Mouse (Mus musculus) cortical plate, adult 2 months (tissue): ENCODE measurements at regions not wholly inside any gene's neighbourhood (a gene's known extent, or its start where the extent isn't known, plus 50 kb on each side); places are given as distances from the start of the nearest gene placed in this dataset.

Experiments used
- CTCF ChIP-seq: fragments of 200-500 bp; IDR thresholded peaks from 2 replicates; pipeline ENCODE4 v1.5.1; 2011; ENCODE audit warnings: mild to moderate bottlenecking, control low read depth, low read length; ENCODE audit not compliant: insufficient read depth; ENCODE audit errors: extremely low read depth
- POLR2A ChIP-seq: fragments of 200-500 bp; IDR thresholded peaks from 2 replicates; pipeline ENCODE4 v1.6.1; 2011; ENCODE audit warnings: mild to moderate bottlenecking, low read length, control low read depth; ENCODE audit not compliant: insufficient read depth; ENCODE audit errors: extremely low read depth

- TF ChIP-seq CTCF: no peak
- no peak for TF ChIP-seq POLR2A
Measured at GRCm38 (mm10) chr8:92482393-92482792, 125.0 kb downstream of the Irx5 start.
